Mouse (Mus musculus) ovary, postnatal 36 days (tissue): Measurements from ENCODE around the gene Rfx5.
"Not testable (repeated sequence)": the region's sequence is repeated elsewhere in the genome, so short reads cannot be mapped to it uniquely, and the experiment has no call there.

Experiments
- DNase-seq: peaks from one replicate; pipeline ENCODE4 v3.0.0; 2022; ENCODE audit warnings: low spot score, mixed read lengths

Rfx5 gene

DNA sequence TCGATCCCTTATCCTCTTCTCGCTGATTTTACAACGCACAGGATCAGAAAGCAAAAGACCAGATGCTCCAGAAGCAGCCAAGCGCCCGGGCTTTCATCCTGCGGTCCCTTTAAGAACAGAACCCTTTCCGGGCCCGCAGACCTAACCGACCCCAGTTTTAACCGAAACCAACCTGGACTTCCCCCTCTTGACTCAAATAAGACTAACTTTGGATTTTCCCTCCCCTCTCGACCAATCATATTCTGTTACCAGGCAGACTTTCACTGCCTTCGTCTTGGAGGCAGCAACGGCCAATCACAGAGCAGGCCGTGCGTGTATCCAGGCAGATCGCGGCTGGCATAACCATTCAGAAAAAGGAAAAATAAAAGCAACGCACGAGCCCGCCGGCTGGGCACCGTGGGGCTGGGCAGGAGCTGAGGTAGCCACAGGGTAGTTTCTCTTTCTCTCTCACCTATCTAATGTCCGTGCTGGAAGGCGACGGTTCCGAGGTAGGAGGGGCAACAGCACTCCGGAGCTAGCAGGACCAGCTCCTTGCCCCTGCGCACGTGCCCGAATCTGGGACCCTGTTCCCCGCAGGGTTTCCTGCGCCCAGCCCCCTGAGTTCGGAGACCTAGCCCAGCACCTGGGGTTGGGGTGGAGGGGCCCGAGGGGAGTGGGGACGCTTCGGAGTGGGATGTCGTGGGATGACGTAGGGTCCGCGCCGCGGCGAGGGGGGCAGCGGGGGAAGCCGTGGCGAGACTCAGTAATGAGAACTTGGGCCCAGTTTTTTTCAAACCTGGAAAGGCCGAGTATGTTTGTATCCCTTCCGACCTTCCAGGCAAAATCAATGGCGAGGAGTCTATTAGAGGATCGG is at the start of gene Rfx5:
Gene Rfx5, plus strand, starts transcription at position 312 of the 853 bp plus-strand sequence.
- peak; percentile 86 for DNase-seq

DNA sequence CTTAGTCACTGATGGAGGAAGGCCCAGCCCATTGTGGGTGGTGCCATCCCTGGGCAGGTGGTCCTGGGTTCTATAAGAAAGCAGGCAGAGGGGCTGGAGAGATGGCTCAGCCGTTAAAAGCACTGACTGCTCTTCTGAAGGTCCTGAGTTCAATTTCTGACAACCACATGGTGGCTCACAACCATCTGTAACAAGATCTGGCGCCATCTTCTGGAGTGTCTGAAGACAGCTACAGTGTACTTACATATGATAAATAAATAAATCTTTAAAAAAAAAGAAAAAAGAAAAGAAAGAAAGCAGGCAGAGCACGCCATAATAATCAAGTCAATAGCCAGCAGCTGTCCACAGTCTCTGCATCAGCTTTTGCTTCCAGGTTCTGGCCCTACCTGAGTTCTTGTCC is 49.1 kb upstream of the Rfx5 start:
- DNase-seq = not testable (repeated sequence)

DNA sequence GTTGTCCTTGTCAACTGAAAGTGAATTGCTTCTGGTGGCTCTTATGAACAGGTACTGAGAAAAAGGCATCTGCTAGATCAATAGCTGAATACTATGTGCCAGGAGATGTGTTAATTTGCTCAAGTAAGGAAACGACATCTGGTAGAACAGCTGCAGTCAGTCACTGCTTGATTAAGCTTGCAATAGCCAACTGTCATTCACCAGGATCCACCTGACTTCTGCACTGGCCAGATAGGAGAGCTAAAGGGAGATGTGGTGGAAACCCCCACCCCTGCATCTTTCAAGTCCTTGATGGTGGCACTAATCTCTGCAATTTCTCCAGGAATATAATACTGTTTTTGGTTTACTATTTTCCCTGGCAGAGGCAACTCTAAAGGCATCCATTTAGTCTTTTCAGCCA is 47.4 kb upstream of the Rfx5 start:
- no peak for DNase-seq

DNA sequence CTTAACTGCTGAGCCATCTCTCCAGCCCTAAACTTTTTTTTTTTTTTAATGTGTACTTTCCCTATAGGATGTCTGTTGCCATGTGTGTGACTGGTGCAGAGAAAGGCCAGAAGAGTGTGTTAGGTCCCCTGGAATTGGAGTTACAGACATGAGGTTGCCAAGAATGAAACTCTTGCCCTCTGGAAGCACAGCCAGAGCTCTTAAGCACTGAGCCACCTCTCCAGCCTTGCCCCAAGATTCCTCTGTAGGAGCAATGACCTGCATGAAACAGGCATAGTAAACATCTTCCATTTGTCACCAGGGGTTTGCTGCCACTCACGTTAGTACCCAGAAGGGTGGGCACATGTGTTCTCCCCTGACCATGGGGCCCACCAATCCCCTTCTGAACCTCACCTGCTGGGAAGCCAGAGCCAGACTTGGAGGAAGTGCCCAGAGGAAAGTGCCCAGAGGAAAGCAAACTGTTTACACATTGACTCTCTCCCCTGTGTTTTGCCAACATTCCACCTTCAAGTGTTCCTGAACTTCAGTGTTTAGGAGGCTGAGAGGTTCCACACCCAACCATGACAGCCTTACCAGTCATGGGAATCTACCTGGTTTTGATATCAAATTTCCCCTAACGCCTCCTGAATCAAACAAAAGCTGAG is 42.7 kb upstream of the Rfx5 start:
- no peak for DNase-seq

DNA sequence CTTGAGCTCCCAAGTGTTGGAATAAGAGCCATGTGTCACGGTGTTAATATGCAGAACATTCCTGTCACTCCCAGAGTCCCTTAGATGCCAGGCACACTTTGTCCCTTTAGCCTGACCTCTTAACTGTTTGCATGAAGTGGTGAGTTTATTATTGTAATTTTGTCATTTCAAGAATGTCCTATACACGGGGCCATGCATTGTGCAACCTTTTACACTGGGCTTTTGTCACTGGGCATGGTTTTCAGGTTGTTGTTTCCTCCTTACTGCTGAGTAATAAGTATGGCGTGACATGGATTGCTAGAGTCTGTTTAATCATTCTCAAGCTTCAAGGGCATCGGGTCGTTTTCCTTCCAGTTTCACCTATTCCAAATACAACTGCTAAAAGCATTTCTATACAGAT is 40.1 kb upstream of the Rfx5 start:
- no peak for DNase-seq

DNA sequence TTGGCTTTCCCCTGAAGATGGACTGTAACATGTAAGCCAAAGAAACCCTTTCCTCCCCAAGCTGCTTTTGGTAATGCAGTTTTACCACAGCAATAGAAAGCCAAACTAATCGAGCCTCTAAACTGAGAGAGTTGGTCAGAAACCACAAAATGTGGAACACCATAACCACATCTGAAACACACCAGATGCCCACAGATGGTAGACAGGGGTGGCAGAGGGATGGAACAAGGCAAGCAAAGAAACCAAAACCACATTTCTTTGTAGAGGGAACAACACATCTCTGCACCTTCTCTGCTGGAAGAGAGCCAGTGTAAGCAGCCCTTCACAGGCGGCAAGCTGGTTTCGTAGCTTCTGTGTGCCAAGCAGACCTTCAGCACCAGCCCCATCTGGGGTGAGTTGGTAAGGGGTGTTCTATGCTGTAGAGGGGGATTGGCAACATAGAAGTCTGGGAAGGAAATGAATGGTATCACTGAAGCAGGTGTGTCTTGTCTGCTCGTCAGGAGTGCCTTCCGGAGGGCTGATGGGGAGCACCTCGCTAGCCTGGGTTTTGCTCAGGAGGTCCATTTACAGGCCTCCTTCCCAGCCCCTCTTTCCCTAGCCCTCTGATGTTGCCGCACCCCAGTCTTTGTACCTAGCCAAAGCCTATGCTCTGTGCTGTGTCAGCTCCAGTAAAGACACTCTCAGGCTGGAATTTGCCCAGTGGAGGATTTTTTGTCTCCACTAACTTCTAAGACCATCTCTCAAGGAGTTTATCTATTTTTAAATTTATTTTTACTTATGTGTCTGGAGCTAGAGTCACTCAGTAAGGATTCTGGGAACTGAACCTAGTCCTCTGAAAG is 37.8 kb upstream of the Rfx5 start:
- no peak for DNase-seq

DNA sequence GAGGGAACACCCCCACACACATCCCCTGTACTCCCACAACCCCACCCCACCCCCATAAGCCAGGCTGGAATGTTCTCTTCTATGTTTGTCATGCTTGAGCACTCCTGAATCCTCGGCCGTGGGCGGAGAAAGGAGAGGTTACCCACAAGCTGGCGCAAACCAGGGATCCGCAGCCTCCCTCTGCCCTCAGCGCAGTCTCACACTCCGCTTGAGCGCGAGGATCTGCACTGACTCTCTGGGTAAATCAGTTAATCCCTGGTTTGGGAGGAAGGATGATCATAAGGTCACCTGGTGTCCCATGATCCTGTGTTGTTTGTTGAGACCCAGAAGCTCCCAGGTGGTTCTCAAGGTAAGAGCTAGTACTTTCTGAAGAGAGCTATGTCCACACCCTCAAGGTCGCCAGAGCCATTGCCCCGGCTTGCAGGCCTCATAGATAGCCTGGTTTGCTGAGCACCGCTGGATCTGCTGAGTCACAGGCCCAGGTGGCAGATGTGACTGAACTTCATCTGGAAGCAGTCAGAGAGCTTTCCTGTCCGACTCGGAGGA is 36.0 kb upstream of the Rfx5 start:
- peak; percentile 45 for DNase-seq

DNA sequence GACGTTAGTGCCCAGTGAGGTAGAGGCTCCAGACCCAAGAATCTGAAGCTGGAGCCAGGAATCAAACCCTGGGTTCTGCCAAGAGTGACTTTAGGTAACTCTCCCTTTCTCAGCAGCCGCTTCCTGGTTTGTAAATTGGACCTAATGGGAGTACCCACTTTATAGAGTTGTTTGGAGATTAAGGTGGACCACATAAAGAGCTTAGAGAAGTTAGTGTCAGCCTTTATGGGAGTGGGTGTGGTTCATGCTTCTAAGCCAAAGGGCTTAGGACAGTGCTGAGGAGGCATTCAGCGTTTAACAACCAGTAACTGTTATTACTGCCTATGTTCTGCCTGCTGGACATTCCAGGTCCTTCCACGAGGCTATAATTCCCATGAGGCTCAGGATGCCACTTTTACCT is 35.0 kb upstream of the Rfx5 start:
- no peak for DNase-seq

DNA sequence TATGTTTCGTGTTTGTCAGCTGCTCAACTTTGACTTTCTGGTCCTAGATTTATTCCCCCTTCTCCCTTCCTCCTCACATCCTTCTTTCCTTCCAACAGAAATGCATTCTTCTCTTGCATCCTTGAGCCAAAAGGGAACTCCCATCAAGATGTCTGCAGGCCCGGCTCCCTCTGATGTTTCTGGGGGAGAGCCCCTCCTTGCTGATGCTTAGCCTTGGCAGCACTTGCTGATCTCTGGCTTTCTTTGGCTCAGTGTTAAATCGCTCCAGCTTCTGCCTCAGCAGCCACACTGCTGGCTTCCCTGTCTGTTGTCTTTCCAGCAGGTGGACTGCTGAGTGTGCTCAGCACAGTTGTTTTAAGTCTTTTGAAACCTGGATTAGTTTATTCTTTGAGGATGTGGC is 32.8 kb upstream of the Rfx5 start:
- peak; percentile 36 for DNase-seq

DNA sequence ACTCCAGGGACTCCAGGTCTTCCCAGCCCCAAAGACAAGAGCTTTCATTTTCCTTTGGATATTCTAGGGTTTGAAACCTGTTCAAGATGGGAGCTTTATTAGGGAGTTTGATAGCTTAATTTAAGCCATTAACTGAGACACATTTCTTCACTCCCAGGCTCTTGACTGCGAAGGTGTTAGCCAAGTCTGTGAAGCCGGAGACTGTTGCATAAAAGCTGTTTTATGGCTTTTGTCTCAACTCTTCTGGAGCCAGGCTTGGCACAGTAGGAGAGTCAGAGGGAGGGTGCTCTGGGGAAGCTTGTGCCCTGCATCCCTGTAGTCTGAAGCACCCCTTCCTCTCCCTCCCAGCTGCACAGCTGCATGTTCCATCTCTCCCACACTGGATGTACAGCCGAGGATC is 31.5 kb upstream of the Rfx5 start:
- no peak for DNase-seq

DNA sequence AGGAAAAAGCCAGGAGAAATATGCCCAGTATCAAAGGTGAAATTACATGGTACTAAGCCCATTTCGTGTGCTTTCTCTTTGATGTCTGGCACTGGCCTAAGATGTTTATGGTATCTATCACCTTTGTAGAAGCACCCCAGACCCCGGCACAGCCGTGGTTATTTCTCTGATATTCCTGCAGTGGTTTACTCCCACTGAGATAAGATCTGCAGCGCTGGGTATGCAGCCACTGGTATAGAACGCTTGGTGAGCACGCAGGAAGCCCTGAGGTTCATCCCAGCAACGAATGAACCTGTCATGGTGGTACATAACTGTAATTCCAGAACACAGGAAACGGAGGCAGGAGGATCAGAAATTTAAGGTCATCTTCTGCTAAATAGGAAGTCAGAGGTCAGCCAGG is 29.2 kb upstream of the Rfx5 start:
- no peak for DNase-seq

DNA sequence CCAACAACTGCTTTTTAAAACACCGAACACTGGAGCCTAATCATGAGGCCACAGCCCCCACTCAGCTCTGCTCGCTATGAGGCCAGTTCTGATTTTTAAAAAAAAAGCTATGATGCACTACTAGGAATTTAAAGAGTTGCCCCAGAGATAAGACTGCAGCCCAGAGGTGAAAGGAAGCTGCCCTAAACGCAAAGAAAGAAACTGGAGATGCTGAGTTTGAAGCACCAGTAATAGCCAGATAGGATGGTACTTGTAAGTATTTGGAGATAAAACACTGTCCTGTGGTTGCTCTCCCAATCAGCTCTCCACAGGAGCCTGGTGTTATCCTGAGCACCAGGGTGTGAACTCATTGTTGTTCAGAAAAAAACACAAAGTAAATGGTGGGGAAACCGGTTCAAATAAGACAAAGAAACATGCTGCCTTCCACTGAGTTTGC is 27.6 kb upstream of the Rfx5 start:
- DNase-seq = not testable (repeated sequence)

DNA sequence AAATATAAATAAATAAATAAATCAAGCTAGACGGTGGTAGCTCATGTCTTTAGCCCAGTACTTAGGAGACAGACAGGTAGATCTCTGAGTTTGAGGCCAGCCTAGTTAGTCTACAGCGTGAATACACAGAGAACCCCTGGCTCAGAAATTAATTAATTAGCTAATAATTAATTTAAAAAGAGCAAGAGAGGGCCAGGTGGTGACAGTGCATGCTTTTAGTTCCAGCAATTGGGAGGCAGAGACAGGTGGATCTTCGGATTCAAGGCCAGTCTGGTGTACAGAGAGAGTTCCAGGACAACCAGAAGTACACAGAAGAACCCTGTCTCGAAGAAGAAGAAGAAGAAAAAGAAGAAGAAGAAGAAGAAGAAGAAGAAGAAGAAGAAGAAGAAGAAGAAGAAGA is 24.9 kb upstream of the Rfx5 start:
- DNase-seq = not testable (repeated sequence)

DNA sequence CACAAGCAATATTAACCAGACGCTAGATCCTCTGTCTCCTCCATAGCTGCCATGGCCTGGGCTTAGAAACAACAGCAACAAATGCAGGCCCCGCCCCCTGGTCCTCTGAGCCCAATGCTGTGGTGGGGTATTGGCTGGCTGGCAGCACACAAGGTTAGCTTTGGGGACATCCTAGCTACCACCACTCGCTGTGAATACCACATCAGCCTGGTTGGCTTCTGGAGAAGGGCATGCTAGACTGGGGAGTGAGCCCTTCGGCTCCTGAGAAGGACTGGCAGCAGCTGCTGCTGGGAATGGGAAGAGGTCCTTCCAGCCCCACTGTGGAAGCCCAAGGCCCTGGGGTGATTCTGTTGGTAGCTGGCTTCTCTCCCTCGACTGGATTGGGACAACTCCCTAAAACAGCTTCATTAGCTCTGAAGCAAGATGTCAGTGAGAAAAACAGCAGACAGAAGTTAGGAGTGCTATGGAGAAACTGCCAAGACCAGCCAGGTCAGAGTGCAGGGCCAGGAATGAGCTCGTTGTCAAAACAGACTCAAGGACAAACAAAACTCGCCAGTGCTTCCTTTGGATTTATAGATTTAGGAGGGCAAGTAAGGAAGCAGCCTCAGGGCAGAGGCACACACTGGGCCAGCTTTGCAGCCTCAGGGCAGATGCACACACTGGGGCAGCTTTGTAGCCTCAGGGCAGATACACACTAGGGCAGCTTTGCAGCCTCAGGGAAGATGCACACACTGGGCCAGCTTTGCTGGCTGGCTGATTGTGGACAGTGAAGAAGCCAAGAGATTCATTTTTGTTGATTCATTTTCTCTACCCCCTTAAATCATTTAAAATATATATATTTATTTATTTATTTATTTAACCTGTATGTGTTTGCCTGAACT is 23.2 kb upstream of the Rfx5 start:
- peak; percentile 32 for DNase-seq

DNA sequence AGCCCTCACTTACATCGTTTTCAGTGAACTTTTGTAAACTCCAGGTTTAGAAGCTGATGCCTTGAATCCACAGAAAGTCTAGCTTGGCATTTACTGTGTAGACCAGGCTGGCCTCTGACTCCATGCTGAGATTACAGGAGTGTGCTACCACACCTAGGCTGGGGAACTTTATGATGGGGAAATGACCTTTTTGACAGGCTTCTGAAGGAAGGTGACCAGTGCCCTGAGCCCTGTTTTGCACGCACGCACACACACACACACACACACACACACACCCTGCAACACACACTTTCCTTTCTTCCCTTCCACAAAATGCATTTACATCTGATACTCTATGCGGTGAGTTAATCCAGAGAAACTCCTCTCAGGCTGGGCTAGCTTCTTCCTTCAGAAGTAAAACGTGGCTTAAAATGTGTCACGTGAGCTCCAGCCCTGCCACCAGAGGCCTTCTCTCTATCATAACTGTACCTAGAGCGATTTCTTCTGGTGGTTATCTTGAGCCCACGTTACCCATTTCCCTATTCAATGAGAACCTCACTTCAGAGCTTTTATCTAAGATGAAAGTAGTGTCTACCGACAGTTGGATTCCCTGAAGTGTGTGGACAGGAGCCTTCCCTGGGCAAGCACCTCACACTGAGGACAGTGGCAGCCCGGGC is 22.3 kb upstream of the Rfx5 start:
- DNase-seq = not testable (repeated sequence)

DNA sequence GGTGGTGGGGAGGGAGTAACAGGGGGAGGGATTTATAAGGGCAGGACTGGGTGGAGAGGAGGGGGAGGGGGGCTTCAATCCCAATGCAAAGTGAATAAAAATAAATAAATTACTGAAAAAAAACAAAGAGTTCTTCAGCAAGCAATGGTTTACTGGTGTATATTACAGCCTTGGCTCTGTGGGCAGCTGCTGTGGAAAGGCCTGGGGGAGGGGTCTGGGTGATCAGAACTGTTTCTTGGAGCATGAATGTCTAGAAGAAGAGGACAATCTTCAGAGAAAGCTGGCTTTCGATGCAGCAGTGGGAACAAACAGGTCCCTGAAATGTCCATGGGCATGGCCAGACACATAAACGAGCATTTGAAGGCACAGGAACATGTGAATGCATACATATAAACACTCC is 21.6 kb upstream of the Rfx5 start:
- not testable (repeated sequence) for DNase-seq

DNA sequence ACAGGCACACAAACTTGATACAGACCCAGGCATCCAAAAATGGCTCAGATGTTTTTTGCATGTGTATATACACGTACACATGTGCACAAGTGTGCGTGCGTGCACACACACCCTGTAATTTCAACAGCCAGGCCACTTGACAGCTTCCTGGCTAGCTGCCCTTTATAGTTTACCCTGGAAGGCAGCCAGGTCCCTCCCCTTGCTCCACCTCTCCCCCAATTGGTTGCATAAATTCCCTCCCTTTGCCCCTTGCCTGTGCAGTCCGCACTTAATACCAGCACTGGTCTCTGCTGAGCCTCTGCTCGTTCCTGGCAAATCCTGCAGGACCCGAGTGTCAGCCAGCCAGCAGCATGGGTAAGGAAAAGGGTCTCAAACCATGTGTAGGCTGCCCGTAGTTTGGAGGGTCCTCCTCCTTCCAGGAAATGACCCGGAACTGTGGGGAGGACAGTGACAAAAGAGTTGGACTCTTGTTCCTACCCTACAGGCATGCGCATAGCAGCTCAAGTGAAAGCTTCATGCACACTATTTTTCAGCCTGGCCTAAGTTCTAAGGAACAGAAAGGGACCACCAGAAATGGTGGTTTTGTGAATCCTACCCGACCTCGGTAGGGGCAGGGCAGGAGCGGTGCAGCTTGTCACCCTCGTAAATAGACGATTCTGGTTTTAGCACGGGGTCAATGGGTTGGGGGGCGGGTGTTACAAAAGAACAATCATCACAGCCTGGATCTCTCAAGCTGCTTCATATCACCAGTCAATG is 20.9 kb upstream of the Rfx5 start, which contains the start of gene Selenbp1:
Gene Selenbp1, plus strand, starts transcription at position 248 of the 756 bp plus-strand sequence.
- DNase-seq = peak; percentile 84

DNA sequence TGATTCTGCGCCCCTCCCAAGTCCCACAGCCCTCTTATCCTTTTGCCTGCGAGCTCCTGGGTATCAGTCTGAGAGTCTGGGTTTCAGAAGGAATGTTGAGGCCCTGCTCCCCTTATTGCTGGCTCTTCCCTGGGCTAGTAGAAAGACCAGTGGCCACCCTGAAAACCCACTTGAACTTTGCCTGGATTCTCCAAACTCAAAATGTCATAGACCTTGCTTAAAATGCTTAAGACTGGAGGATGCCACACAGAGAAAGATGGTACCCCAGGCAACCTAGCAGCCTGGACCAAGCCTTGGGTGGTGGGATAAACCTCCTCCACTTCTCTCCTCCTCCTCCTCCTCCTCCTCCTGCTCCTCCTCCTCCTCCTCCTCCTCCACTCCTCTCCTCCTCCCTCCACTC is 20.3 kb upstream of the Rfx5 start:
- DNase-seq = not testable (repeated sequence)

DNA sequence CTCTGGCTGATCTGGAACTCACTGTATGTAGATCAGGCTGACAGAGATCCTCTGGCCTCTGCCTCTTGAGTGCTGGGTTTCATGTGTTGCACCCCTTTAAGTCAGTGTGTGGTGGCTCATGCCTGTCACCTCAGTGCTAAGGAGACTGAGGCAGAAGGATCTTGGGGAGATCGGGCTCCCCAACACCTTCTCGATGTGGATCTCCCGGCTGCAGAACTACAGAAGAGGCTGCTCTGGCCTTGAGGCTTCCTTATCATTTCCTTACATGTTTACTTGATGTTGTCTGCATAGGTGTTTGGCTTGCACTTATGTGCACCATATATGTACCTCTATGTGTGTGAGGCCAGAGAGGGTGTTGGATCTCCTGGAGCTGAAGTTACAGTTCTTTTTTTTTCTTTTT is 19.3 kb upstream of the Rfx5 start:
- not testable (repeated sequence) for DNase-seq

DNA sequence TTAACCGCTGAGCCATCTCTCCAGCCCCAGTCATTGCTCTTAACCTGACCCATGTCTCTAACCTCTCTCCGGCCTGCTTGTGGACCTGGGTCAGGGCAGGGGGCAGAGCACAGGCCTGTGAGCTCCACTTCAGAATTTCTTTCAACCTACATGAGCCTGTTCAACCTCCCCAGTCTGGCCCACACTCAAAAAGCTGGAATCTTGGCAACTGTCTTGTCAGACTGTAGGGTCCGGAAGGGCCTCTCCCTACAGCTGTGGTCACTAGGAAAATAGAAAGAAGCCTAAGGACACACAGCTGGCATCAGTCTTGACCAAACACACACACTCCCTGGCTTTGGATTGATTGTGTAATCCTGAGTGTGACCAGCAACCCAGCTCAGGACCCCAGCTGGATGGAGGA is 18.5 kb upstream of the Rfx5 start:
- peak; percentile 38 for DNase-seq
